Mouse (Mus musculus): ENCODE results near the gene Gmfg. TPM values are rescaled to one million over a fixed set of nuclear protein-coding genes. Genes with fewer than 3 reads are reported as not detected.

Gene Gmfg
- polyA plus RNA-seq, 1 experiment from 2014 or later = 47.1 TPM

GRCm38 (mm10) chr7:28401942-28402341 is 35.3 kb upstream of the Gmfg start:
- no peak overlapping the region for H3K4me2 ChIP-seq (ENCODE audit: low read depth, low read length)
- no peak overlapping the region for H3K9ac ChIP-seq (ENCODE audit: low read length)
- no peaks in the 10 kb centered on the region for H3K9me3 ChIP-seq (ENCODE audit: control insufficient read depth, low read length)
- no peak for ATAC-seq (ENCODE audit: low read depth)
- H3K27ac ChIP-seq (ENCODE audit: low read length) = no peak overlapping the region
- no peaks in the 10 kb centered on the region for H3K4me1 ChIP-seq (replicated peaks; ENCODE audit: control insufficient read depth, insufficient read depth, low read length)
- H3K27me3 ChIP-seq (ENCODE audit: control insufficient read depth, insufficient read depth, low read depth, low read length) = no peaks in the 10 kb centered on the region
- H3K36me3 ChIP-seq (ENCODE audit: control insufficient read depth, insufficient read depth, low read length) = peaks cover 60% of the 10 kb centered on the region
- H3K4me3 ChIP-seq (ENCODE audit: low read length) = no peak overlapping the region
- WGBS = 68% methylated on average over 3 of the region's 3 CpGs

- no peaks in the 10 kb centered on the region for H3K9me3 ChIP-seq (ENCODE audit: control insufficient read depth, low read length)
- WGBS = 56% methylated on average over 3 of the region's 3 CpGs
- peak; percentile 71 for ATAC-seq (ENCODE audit: low read depth)
Measured at GRCm38 (mm10) chr7:28410841-28411475, 26.3 kb upstream of the Gmfg start.

GRCm38 (mm10) chr7:28412826-28413225 is 24.4 kb upstream of the Gmfg start:
- H3K4me3 ChIP-seq (ENCODE audit: low read length) = no peak overlapping the region
- peaks cover 33% of the 10 kb centered on the region for H3K36me3 ChIP-seq (ENCODE audit: control insufficient read depth, insufficient read depth, low read length)
- no peak for ATAC-seq (ENCODE audit: low read depth)
- no peak overlapping the region for H3K27ac ChIP-seq (ENCODE audit: low read length)
- no peaks in the 10 kb centered on the region for H3K27me3 ChIP-seq (ENCODE audit: control insufficient read depth, insufficient read depth, low read depth, low read length)
- H3K4me2 ChIP-seq (ENCODE audit: low read depth, low read length) = no peak overlapping the region
- H3K4me1 ChIP-seq (replicated peaks; ENCODE audit: control insufficient read depth, insufficient read depth, low read length) = no peaks in the 10 kb centered on the region
- 68% methylated on average over 4 of the region's 4 CpGs for WGBS
- H3K9me3 ChIP-seq (ENCODE audit: control insufficient read depth, low read length) = no peaks in the 10 kb centered on the region
- H3K9ac ChIP-seq (ENCODE audit: low read length) = no peak overlapping the region

More at GRCm38 (mm10) chr7:28410841-28411475, 26.3 kb upstream of the Gmfg start:
- Histone ChIP-seq H3K9ac (ENCODE audit: low read length) (no peak overlapping the region), H3K4me1 (replicated peaks; ENCODE audit: control insufficient read depth, insufficient read depth, low read length) (no peaks in the 10 kb centered on the region), H3K36me3 (ENCODE audit: control insufficient read depth, insufficient read depth, low read length) (peaks cover 36% of the 10 kb centered on the region), H3K4me3 (ENCODE audit: low read length) (no peak overlapping the region), H3K27me3 (ENCODE audit: control insufficient read depth, insufficient read depth, low read depth, low read length) (no peaks in the 10 kb centered on the region), H3K4me2 (ENCODE audit: low read depth, low read length) (no peak overlapping the region), H3K27ac (ENCODE audit: low read length) (0 out of 2 replicates have a peak overlapping the region, but pooled peaks have one; percentile 56)

- H3K4me2 ChIP-seq (ENCODE audit: low read depth, low read length) = no peak overlapping the region
- H3K9me3 ChIP-seq (ENCODE audit: control insufficient read depth, low read length) = no peaks in the 10 kb centered on the region
- no peak overlapping the region for H3K27ac ChIP-seq (ENCODE audit: low read length)
- no peak for ATAC-seq (ENCODE audit: low read depth)
- peaks cover 3% of the 10 kb centered on the region for H3K4me1 ChIP-seq (replicated peaks; ENCODE audit: control insufficient read depth, insufficient read depth, low read length)
- H3K4me3 ChIP-seq (ENCODE audit: low read length) = no peak overlapping the region
- H3K36me3 ChIP-seq (ENCODE audit: control insufficient read depth, insufficient read depth, low read length) = peaks cover 43% of the 10 kb centered on the region
- H3K27me3 ChIP-seq (ENCODE audit: control insufficient read depth, insufficient read depth, low read depth, low read length) = no peaks in the 10 kb centered on the region
- H3K9ac ChIP-seq (ENCODE audit: low read length) = no peak overlapping the region
Measured at GRCm38 (mm10) chr7:28417368-28417767, 19.9 kb upstream of the Gmfg start.

- Histone ChIP-seq H3K36me3 (ENCODE audit: control insufficient read depth, insufficient read depth, low read length) (peaks cover 40% of the 10 kb centered on the region), H3K4me2 (ENCODE audit: low read depth, low read length) (no peak overlapping the region), H3K4me1 (replicated peaks; ENCODE audit: control insufficient read depth, insufficient read depth, low read length) (peaks cover 3% of the 10 kb centered on the region), H3K27me3 (ENCODE audit: control insufficient read depth, insufficient read depth, low read depth, low read length) (no peaks in the 10 kb centered on the region), H3K27ac (ENCODE audit: low read length) (peak overlapping the region; percentile 53), H3K9ac (ENCODE audit: low read length) (no peak overlapping the region), H3K4me3 (ENCODE audit: low read length) (no peak overlapping the region), H3K9me3 (ENCODE audit: control insufficient read depth, low read length) (no peaks in the 10 kb centered on the region)
- peak; percentile 90 for ATAC-seq (ENCODE audit: low read depth)
- WGBS = 67% methylated on average over 8 of the region's 8 CpGs
Measured at GRCm38 (mm10) chr7:28418096-28418670, 19.1 kb upstream of the Gmfg start.

GRCm38 (mm10) chr7:28419416-28419815 is 17.8 kb upstream of the Gmfg start:
- H3K27ac ChIP-seq (ENCODE audit: low read length) = no peak overlapping the region
- H3K9ac ChIP-seq (ENCODE audit: low read length) = no peak overlapping the region
- H3K4me2 ChIP-seq (ENCODE audit: low read depth, low read length) = no peak overlapping the region
- no peaks in the 10 kb centered on the region for H3K27me3 ChIP-seq (ENCODE audit: control insufficient read depth, insufficient read depth, low read depth, low read length)
- H3K9me3 ChIP-seq (ENCODE audit: control insufficient read depth, low read length) = no peaks in the 10 kb centered on the region
- 91% methylated on average over 2 of the region's 2 CpGs for WGBS
- no peak for ATAC-seq (ENCODE audit: low read depth)
- peaks cover 32% of the 10 kb centered on the region for H3K36me3 ChIP-seq (ENCODE audit: control insufficient read depth, insufficient read depth, low read length)
- H3K4me1 ChIP-seq (replicated peaks; ENCODE audit: control insufficient read depth, insufficient read depth, low read length) = peaks cover 3% of the 10 kb centered on the region
- no peak overlapping the region for H3K4me3 ChIP-seq (ENCODE audit: low read length)

GRCm38 (mm10) chr7:28423018-28423417 is 14.2 kb upstream of the Gmfg start:
- peaks cover 21% of the 10 kb centered on the region; the same call in 1 of the 2 replicates for H3K36me3 ChIP-seq (ENCODE audit: control insufficient read depth, insufficient read depth, low read length)
- no peak for ATAC-seq (ENCODE audit: low read depth)
- H3K4me3 ChIP-seq (ENCODE audit: low read length) = no peak overlapping the region
- H3K4me2 ChIP-seq (ENCODE audit: low read depth, low read length) = no peak overlapping the region
- H3K4me1 ChIP-seq (replicated peaks; ENCODE audit: control insufficient read depth, insufficient read depth, low read length) = peaks cover 3% of the 10 kb centered on the region
- H3K9me3 ChIP-seq (ENCODE audit: control insufficient read depth, low read length) = no peaks in the 10 kb centered on the region
- H3K27ac ChIP-seq (ENCODE audit: low read length) = no peak overlapping the region
- no peaks in the 10 kb centered on the region for H3K27me3 ChIP-seq (ENCODE audit: control insufficient read depth, insufficient read depth, low read depth, low read length)
- WGBS = 93% methylated on average over 1 of the region's 1 CpGs
- H3K9ac ChIP-seq (ENCODE audit: low read length) = no peak overlapping the region

- ATAC-seq (ENCODE audit: low read depth) = no peak
- Histone ChIP-seq H3K36me3 (ENCODE audit: control insufficient read depth, insufficient read depth, low read length) (peaks cover 7% of the 10 kb centered on the region; the same call in 1 of the 2 replicates), H3K4me2 (ENCODE audit: low read depth, low read length) (no peak overlapping the region), H3K27me3 (ENCODE audit: control insufficient read depth, insufficient read depth, low read depth, low read length) (no peaks in the 10 kb centered on the region), H3K9me3 (ENCODE audit: control insufficient read depth, low read length) (no peaks in the 10 kb centered on the region), H3K4me3 (ENCODE audit: low read length) (no peak overlapping the region), H3K9ac (ENCODE audit: low read length) (no peak overlapping the region), H3K27ac (ENCODE audit: low read length) (no peak overlapping the region), H3K4me1 (replicated peaks; ENCODE audit: control insufficient read depth, insufficient read depth, low read length) (no peaks in the 10 kb centered on the region)
Measured at GRCm38 (mm10) chr7:28427738-28428137, 9.5 kb upstream of the Gmfg start.

GRCm38 (mm10) chr7:28430512-28430911 is 6.7 kb upstream of the Gmfg start:
- H3K4me1 ChIP-seq (replicated peaks; ENCODE audit: control insufficient read depth, insufficient read depth, low read length) = peaks cover 15% of the 10 kb centered on the region
- ATAC-seq (ENCODE audit: low read depth) = no peak
- H3K27me3 ChIP-seq (ENCODE audit: control insufficient read depth, insufficient read depth, low read depth, low read length) = no peaks in the 10 kb centered on the region
- WGBS = 44% methylated on average over 1 of the region's 1 CpGs
- H3K4me2 ChIP-seq (ENCODE audit: low read depth, low read length) = no peak overlapping the region
- H3K9ac ChIP-seq (ENCODE audit: low read length) = no peak overlapping the region
- no peaks in the 10 kb centered on the region for H3K9me3 ChIP-seq (ENCODE audit: control insufficient read depth, low read length)
- no peak overlapping the region for H3K27ac ChIP-seq (ENCODE audit: low read length)
- H3K4me3 ChIP-seq (ENCODE audit: low read length) = no peak overlapping the region
- no peaks in the 10 kb centered on the region for H3K36me3 ChIP-seq (ENCODE audit: control insufficient read depth, insufficient read depth, low read length)

Measured in lung, embryonic 16.5 days (tissue).